Mouse (Mus musculus) liver, postnatal 0 days (tissue): ENCODE measurements around the gene Dok1.

Source experiments
- CTCF ChIP-seq: sonication (generic); IDR thresholded peaks from 2 replicates; pipeline ENCODE4 v1.5.1; 2016; ENCODE audit warnings: antibody characterized with exemption, low read depth
- EP300 ChIP-seq: IDR thresholded peaks from 2 replicates; pipeline ENCODE4 v1.6.1; 2016; ENCODE audit warnings: antibody characterized with exemption, low read depth, mild to moderate bottlenecking

DNA sequence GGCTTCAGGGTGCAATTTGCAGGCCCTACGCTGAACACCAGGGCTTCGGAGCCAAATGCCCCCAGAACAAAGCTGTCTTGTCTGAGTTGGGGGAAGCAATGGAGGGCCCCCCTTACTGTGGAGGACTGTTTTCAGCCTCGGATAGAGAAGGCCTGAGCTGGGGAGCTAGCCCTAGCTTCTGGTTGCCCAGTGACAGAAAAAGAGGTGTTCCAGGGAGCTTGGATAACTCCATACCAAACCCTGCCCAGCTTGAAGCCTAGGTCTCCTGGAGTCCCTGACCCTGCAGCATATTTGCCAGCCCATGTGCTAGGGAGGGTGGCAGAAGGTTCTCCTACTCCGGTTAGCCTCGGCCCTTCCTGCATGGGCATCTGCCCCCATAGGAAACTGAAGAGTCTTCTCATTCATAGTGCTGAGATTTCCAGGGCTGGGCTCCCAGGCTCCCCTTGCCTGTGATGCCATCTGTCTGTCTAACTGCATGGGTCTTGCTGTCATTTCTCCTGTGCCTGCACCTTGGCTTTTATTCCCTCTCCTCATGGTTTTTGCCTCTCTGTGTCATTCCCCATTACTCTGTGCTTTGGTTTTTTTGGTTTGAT, 1.3 kb upstream of the Dok1 start:
- TF ChIP-seq CTCF (no peak), EP300 (no peak)
